Mouse (Mus musculus) kidney, postnatal 0 days (tissue): ENCODE measurements around the gene Ccnf. TPM values are rescaled to one million over a fixed set of nuclear protein-coding genes. Genes with fewer than 3 reads are reported as not detected.

Source experiments
- ATAC-seq: fragments of 200-750 bp; cut with Nextera tagmentation; replicated peaks from 2 replicates; pipeline ENCODE4 v1.8.0; 2017; ENCODE audit warnings: low read depth, moderate number of reproducible peaks, moderate TSS enrichment, moderate library complexity; ENCODE audit not compliant: low FRiP score
- DNase-seq: peaks from one replicate; pipeline ENCODE4 v3.0.0-alpha.2; 2016; ENCODE audit warnings: low spot score
- H3K27ac ChIP-seq: fragments of 300-500 bp; sonication (generic); 2 replicates; pipeline ENCODE4 v1.5.1; 2014; ENCODE audit warnings: mild to moderate bottlenecking
- H3K27me3 ChIP-seq: fragments of 300-500 bp; sonication (generic); 2 replicates; pipeline ENCODE4 v1.6.1; 2014; ENCODE audit warnings: low read length, mixed read lengths; ENCODE audit not compliant: insufficient read depth
- H3K36me3 ChIP-seq: fragments of 300-500 bp; sonication (generic); 2 replicates; pipeline ENCODE4 v1.6.1; 2014; ENCODE audit warnings: low read length, mixed read lengths; ENCODE audit not compliant: insufficient read depth
- H3K4me1 ChIP-seq: fragments of 300-500 bp; sonication (generic); replicated peaks from 2 replicates; pipeline ENCODE4 v1.6.1; 2014; ENCODE audit warnings: antibody characterized with exemption, low read length, mixed read lengths; ENCODE audit not compliant: insufficient read depth
- H3K4me2 ChIP-seq: fragments of 300-500 bp; sonication (generic); 2 replicates; pipeline ENCODE4 v1.6.1; 2014; ENCODE audit warnings: mild to moderate bottlenecking, low read length, moderate library complexity, mixed read lengths
- H3K4me3 ChIP-seq: fragments of 300-500 bp; sonication (generic); replicated peaks from 2 replicates; pipeline ENCODE4 v1.5.1; 2014; ENCODE audit warnings: low read depth, low read length
- H3K9ac ChIP-seq: fragments of 300-500 bp; sonication (generic); 2 replicates; pipeline ENCODE4 v1.6.1; 2014; ENCODE audit warnings: low read depth, low read length
- H3K9me3 ChIP-seq: fragments of 300-500 bp; sonication (generic); replicated peaks from 2 replicates; pipeline ENCODE4 v1.6.1; 2016; ENCODE audit warnings: low read length, inconsistent platforms, mixed read lengths
- CTCF ChIP-seq: IDR thresholded peaks from 2 replicates; pipeline ENCODE4 v1.5.1; 2016; ENCODE audit warnings: antibody characterized with exemption, low read depth, mild to moderate bottlenecking, moderate library complexity
- WGBS: fragments of 180-500 bp; shearing (Covaris S2); extraction: QIAGEN DNeasy Blood & Tissue Kit; methylation state at CpG from one replicate; pipeline ENCODE4 v1.1.7; 2014; 5-methylcytosine and 5-hydroxymethylcytosine counted together
- polyA plus RNA-seq: library from polyadenylated mRNA; unstranded; fragments of >200 nt; fragmentation: Nextera tagmentation; extraction: Ambion mirVana; gene quantifications from 2 replicates; pipeline ENCODE4 v1.2.1, GENCODE M21; 2015

The Ccnf gene
- polyA plus RNA-seq, 1 experiment from 2014 or later = 18.3 TPM

DNA sequence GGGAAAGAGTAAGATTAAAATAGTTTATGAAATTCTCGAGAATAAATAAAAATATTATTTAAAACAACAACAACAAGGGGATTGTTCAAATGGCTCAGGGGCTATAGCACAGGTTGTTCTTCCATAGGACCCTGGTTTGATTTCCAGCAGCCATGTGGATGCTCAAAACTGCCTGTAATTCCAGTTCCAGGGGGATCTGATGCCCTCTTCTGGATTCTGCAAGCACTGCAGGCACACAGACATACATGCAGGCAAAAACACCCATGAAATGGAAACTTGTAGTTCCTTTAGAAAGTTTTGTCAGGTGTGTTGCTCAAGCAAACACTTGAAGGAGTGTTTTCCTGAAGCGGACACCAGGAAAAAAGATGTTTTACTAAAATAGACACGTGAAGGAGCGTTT, 31.4 kb upstream of the Ccnf start:
- DNase-seq = no peak
- no peak overlapping the region for H3K4me2 ChIP-seq
- H3K4me3 ChIP-seq = no peak overlapping the region
- H3K4me1 ChIP-seq = no peaks in the 10 kb centered on the region
- H3K9me3 ChIP-seq = no peaks in the 10 kb centered on the region
- H3K27ac ChIP-seq = no peak overlapping the region
- H3K27me3 ChIP-seq = no peaks in the 10 kb centered on the region
- H3K36me3 ChIP-seq = no peaks in the 10 kb centered on the region
- ATAC-seq = no peak
- TF ChIP-seq CTCF = peak; percentile 44
- 69% methylated on average over 4 of the region's 4 CpGs for WGBS
- H3K9ac ChIP-seq = no peak overlapping the region

- DNase-seq (no peak), ATAC-seq (no peak)
- no peak for TF ChIP-seq CTCF
- Histone ChIP-seq H3K27ac (no peak overlapping the region), H3K36me3 (no peaks in the 10 kb centered on the region), H3K4me2 (no peak overlapping the region), H3K9me3 (no peaks in the 10 kb centered on the region), H3K4me3 (no peak overlapping the region), H3K27me3 (no peaks in the 10 kb centered on the region), H3K9ac (no peak overlapping the region), H3K4me1 (no peaks in the 10 kb centered on the region)
- 83% methylated on average over 4 of the region's 4 CpGs for WGBS
Measured at GRCm38 (mm10) chr17:24279907-24280306, 28.6 kb upstream of the Ccnf start.

DNA sequence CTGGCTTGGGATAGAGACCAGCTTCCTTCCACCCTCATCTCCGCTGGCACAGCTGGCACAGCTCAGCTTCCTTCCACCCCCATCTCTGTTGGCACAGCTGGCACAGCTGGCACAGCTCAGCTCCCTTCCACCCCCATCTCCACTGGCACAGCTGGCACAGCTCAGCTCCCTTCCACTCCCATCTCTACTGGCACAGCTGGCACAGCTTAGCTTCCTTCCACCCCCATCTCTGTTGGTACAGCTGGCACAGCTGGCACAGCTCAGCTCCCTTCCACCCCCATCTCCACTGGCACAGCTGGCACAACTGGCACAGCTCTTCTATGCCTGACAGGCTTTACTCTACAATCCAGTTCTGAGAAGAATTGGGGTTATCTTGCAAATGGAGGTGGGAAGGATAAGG, 15.8 kb upstream of the Ccnf start:
- DNase-seq (no peak), ATAC-seq (no peak)
- 78% methylated on average over 1 of the region's 1 CpGs for WGBS
- Histone ChIP-seq H3K27me3 (no peaks in the 10 kb centered on the region), H3K9ac (no peak overlapping the region), H3K9me3 (no peaks in the 10 kb centered on the region), H3K4me1 (no peaks in the 10 kb centered on the region), H3K4me3 (no peak overlapping the region), H3K27ac (no peak overlapping the region), H3K4me2 (no peak overlapping the region), H3K36me3 (no peaks in the 10 kb centered on the region)
- TF ChIP-seq CTCF = no peak

DNA sequence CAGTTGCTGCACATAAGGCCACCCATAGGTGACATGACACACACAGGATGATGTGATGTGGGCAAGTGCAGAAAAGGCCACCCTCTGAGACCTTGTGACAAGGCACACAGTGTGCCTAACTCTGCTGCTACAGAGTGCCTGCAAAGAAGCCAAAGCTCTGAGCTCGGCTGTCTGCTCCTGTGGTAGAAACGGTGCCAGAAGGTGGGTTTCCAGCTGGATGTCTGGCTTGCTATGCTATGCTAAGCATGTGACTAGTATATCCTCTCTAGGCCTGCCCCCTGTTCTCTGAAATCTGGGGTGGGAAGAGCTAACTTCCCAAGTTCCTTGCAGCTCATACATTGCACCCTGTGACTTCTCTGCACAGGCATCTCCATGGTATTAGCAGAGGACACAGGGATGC, 13.5 kb upstream of the Ccnf start:
- Histone ChIP-seq H3K9ac (no peak overlapping the region), H3K27me3 (no peaks in the 10 kb centered on the region), H3K4me2 (no peak overlapping the region), H3K36me3 (no peaks in the 10 kb centered on the region), H3K4me3 (no peak overlapping the region), H3K9me3 (no peaks in the 10 kb centered on the region), H3K4me1 (no peaks in the 10 kb centered on the region), H3K27ac (no peak overlapping the region)
- TF ChIP-seq CTCF = no peak
- no peak for DNase-seq
- no peak for ATAC-seq
- 89% methylated on average over 2 of the region's 2 CpGs for WGBS

- no peak for DNase-seq
- WGBS = 54% methylated on average over 4 of the region's 4 CpGs
- no peak overlapping the region for H3K4me3 ChIP-seq
- H3K36me3 ChIP-seq = no peaks in the 10 kb centered on the region
- H3K27ac ChIP-seq = no peak overlapping the region
- no peak overlapping the region for H3K9ac ChIP-seq
- no peaks in the 10 kb centered on the region for H3K9me3 ChIP-seq
- no peaks in the 10 kb centered on the region for H3K27me3 ChIP-seq
- no peaks in the 10 kb centered on the region for H3K4me1 ChIP-seq
- H3K4me2 ChIP-seq = no peak overlapping the region
- no peak for ATAC-seq
- TF ChIP-seq CTCF = no peak
Measured at GRCm38 (mm10) chr17:24260516-24260915, 9.2 kb upstream of the Ccnf start.

DNA sequence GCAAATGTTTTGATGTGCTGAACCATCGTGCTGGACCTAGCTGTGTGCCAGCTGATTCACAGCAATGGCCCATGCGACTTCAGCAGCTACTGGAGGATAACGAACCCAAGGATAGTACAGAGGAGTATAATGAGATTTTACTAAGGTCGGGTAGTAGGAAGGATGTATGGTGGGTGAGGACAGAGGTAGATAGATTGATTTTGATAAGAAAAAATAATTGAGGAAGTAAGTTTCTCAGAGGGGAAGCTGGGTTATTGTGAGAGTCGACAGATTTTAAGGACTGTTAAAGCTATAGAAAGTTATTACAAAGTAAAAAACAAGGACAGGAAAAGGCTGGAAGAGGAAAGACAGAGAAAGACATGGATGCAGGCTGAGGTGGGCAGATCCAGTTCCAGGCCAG, 8.4 kb upstream of the Ccnf start:
- no peak for TF ChIP-seq CTCF
- Histone ChIP-seq H3K4me3 (no peak overlapping the region), H3K9ac (no peak overlapping the region), H3K27ac (no peak overlapping the region), H3K36me3 (no peaks in the 10 kb centered on the region), H3K4me1 (no peaks in the 10 kb centered on the region), H3K27me3 (no peaks in the 10 kb centered on the region), H3K9me3 (no peaks in the 10 kb centered on the region), H3K4me2 (no peak overlapping the region)
- ATAC-seq = no peak
- 58% methylated on average over 5 of the region's 5 CpGs for WGBS
- no peak for DNase-seq

DNA sequence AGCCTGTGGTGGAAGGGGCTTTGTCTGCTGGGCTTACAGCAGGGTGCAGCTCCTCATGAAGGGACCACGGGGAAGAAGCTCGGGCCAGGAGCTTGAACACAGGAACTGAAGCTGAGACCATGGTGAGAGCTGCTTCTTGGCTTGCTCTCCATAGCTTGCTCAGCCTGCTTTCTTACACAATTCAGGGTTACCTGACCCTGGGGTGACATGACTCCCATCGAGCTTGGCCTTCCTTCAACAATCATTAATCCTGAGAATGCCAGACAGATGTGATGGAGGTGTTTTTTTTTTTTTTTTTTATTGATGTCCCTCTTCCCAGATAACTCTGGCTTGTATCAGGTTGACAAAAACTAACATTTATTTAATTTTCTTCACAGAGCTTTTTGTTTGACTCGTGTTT, 7.7 kb upstream of the Ccnf start:
- H3K4me1 ChIP-seq = no peaks in the 10 kb centered on the region
- no peak for DNase-seq
- no peak overlapping the region for H3K9ac ChIP-seq
- no peaks in the 10 kb centered on the region for H3K27me3 ChIP-seq
- H3K4me3 ChIP-seq = no peak overlapping the region
- H3K36me3 ChIP-seq = no peaks in the 10 kb centered on the region
- H3K9me3 ChIP-seq = no peaks in the 10 kb centered on the region
- H3K4me2 ChIP-seq = no peak overlapping the region
- no peak for TF ChIP-seq CTCF
- ATAC-seq = no peak
- 49% methylated on average over 4 of the region's 4 CpGs for WGBS
- H3K27ac ChIP-seq = no peak overlapping the region
